Mouse (Mus musculus) bone marrow, adult 2 months (tissue): ENCODE results near the gene Hnrnpa3. TPM values are rescaled to one million over a fixed set of nuclear protein-coding genes. Genes with fewer than 3 reads are reported as not detected.

Source experiments
- H3K27ac ChIP-seq: fragments of 200-500 bp; 2 replicates; pipeline ENCODE4 v1.5.1; 2012; ENCODE audit warnings: low read depth, mild to moderate bottlenecking, control low read depth, inconsistent platforms, low read length; ENCODE audit not compliant: control insufficient read depth, poor library complexity, insufficient read depth
- H3K4me1 ChIP-seq: fragments of 200-500 bp; 2 replicates; pipeline ENCODE4 v1.6.1; 2011; ENCODE audit warnings: low read length; ENCODE audit not compliant: control insufficient read depth, insufficient read depth
- H3K4me3 ChIP-seq: fragments of 200-500 bp; replicated peaks from 2 replicates; pipeline ENCODE3; 2011; ENCODE audit warnings: mild to moderate bottlenecking, low read depth, low read length, control low read depth; ENCODE audit not compliant: control insufficient read depth
- CTCF ChIP-seq: fragments of 200-500 bp; IDR thresholded peaks from 2 replicates; pipeline ENCODE4 v1.5.1; 2011; ENCODE audit warnings: low read length, control low read depth; ENCODE audit not compliant: control insufficient read depth, insufficient read depth
- POLR2A ChIP-seq: fragments of 200-500 bp; IDR thresholded peaks from 2 replicates; pipeline ENCODE4 v1.6.1; 2011; ENCODE audit warnings: low read depth, mild to moderate bottlenecking, control low read depth, low read length, borderline replicate concordance; ENCODE audit not compliant: control insufficient read depth
- WGBS: fragments of 180-500 bp; shearing (Covaris S2); methylation state at CpG from one replicate; pipeline ENCODE4 v1.1.7; 2018; 5-methylcytosine and 5-hydroxymethylcytosine counted together
- polyA plus RNA-seq: library from polyadenylated mRNA; stranded (reverse); fragments of >200 nt; gene quantifications from 2 replicates; pipeline ENCODE4 v1.2.4, GENCODE M21; 2011; ENCODE audit warnings: low replicate concordance; ENCODE audit not compliant: missing spikeins, insufficient read depth, insufficient read length

The Hnrnpa3 gene
- polyA plus RNA-seq, 1 experiment: 408 TPM

- H3K4me3 ChIP-seq: peak overlapping the region; percentile 66
- no peak for TF ChIP-seq CTCF
- peak; percentile 53; the same call in 1 of the 2 replicates for TF ChIP-seq POLR2A
- peak overlapping the region; percentile 97 for H3K27ac ChIP-seq
- WGBS: under 1% methylated on average over 47 of the region's 47 CpGs
- no peaks in the 10 kb centered on the region for H3K4me1 ChIP-seq
Measured at GRCm38 (mm10) chr2:75659629-75659960, 534 bp downstream of the Hnrnpa3 start.

- no peak overlapping the region for H3K27ac ChIP-seq
- peak overlapping the region; percentile 66 for H3K4me3 ChIP-seq
- H3K4me1 ChIP-seq: no peaks in the 10 kb centered on the region
- TF ChIP-seq POLR2A (no peak), CTCF (no peak)
- WGBS: 2% methylated on average over 15 of the region's 15 CpGs
Measured at GRCm38 (mm10) chr2:75660255-75660948, 1.3 kb downstream of the Hnrnpa3 start.

GRCm38 (mm10) chr2:75661106-75661505 is 2.0 kb downstream of the Hnrnpa3 start:
- H3K27ac ChIP-seq: no peak overlapping the region
- 36% methylated on average over 2 of the region's 2 CpGs for WGBS

GRCm38 (mm10) chr2:75669491-75670445 is 10.7 kb downstream of the Hnrnpa3 start:
- TF ChIP-seq CTCF (no peak), POLR2A (no peak)
- Histone ChIP-seq H3K4me3 (no peak overlapping the region), H3K27ac (no peak overlapping the region), H3K4me1 (no peaks in the 10 kb centered on the region)
- 77% methylated on average over 14 of the region's 14 CpGs for WGBS

More at GRCm38 (mm10) chr2:75661106-75661505, 2.0 kb downstream of the Hnrnpa3 start:
- Histone ChIP-seq H3K4me1 (no peaks in the 10 kb centered on the region), H3K4me3 (no peak overlapping the region)
- no peak for TF ChIP-seq POLR2A
- no peak for TF ChIP-seq CTCF

- no peak for TF ChIP-seq POLR2A
- TF ChIP-seq CTCF: no peak
- WGBS: 83% methylated on average over 6 of the region's 6 CpGs
- no peak overlapping the region for H3K4me3 ChIP-seq
- H3K4me1 ChIP-seq: no peaks in the 10 kb centered on the region
- H3K27ac ChIP-seq: no peak overlapping the region
Measured at GRCm38 (mm10) chr2:75670446-75671336, 11.6 kb downstream of the Hnrnpa3 start.

- Histone ChIP-seq H3K4me3 (no peak overlapping the region), H3K4me1 (no peaks in the 10 kb centered on the region), H3K27ac (no peak overlapping the region)
- no peak for TF ChIP-seq CTCF
- TF ChIP-seq POLR2A: no peak
- 76% methylated on average over 2 of the region's 2 CpGs for WGBS
Measured at GRCm38 (mm10) chr2:75671337-75671660, 12.2 kb downstream of the Hnrnpa3 start.

GRCm38 (mm10) chr2:75672561-75672960 is 13.5 kb downstream of the Hnrnpa3 start:
- Histone ChIP-seq H3K27ac (no peak overlapping the region), H3K4me3 (no peak overlapping the region), H3K4me1 (no peaks in the 10 kb centered on the region)
- TF ChIP-seq POLR2A: no peak
- TF ChIP-seq CTCF: no peak
- 72% methylated on average over 3 of the region's 3 CpGs for WGBS
